Mouse (Mus musculus): ENCODE measurements around the gene Atp1a1. TPM values are rescaled to one million over a fixed set of nuclear protein-coding genes. Genes with fewer than 3 reads are reported as not detected.

The Atp1a1 gene
- total and polyA plus RNA-seq, 2 experiments, result 163 to 183 TPM

DNA sequence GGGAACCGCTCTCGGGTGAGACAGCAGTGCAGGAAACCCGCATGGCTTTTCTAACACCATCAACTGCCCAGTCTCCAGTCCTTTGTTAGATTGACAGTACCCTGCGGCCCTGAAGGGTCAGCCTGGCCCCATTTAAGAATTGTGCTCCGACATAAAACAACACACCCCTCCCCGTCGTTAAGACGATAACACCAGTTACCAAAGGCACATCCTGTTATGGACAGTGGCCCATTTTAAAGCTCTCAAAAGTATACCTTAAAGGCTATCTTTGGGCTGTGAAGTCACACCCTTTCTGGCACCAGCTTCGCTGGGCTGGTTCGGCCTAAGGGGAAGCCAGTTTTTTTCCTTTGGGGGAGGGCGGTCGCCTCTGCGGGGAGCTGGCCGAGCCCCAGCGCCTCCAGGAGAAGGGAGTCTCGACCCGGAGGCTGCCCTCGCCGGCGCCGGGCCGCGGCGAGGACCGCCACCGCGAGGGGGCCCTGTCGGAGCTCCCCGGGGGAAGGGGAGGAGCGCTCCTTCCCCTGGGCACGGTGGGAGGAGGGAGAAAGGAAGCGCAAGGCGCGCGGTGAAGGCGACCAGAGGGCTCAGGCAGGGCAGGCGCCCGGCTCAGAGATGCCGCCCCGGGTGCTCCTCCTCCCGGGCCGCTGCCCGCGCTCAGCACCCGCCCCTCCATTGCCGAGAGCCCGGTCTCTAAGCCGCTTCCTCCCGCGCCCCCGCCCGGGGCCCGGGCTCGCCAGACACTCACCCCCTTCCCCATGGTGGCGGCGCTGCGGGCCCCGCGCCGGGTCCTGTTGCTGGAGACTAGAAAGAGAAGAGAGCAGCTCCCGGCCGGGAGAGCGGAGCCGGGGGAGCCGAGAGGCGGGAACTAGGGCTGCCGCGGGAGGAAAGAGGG is 579 bp downstream of the Atp1a1 start:
- peak; percentile 56 for DNase-seq (ENCODE audit: extremely low read depth, low read depth, low spot score)
- H3K4me1 ChIP-seq (ENCODE audit: control insufficient read depth, insufficient read depth, low read length), result peaks cover 25% of the 10 kb centered on the region
- H3K27ac ChIP-seq (replicated peaks; ENCODE audit: insufficient read depth, low read depth, low read length), result peak overlapping the region; percentile 89
- peaks cover 20% of the 10 kb centered on the region; the same call in 1 of the 2 replicates for H3K79me2 ChIP-seq (ENCODE audit: control insufficient read depth, insufficient read depth, low read length)
- peak overlapping the region; percentile 92 for H3K9ac ChIP-seq (ENCODE audit: low read depth, low read length)
- H3K36me3 ChIP-seq (ENCODE audit: control insufficient read depth, insufficient read depth, low read length), result no peaks in the 10 kb centered on the region
- TF ChIP-seq POLR2A (IDR thresholded peaks at IDR 0.05; ENCODE audit: extremely low read depth, insufficient read depth, low read length), result peak; percentile 55; the same call in 1 of the 2 replicates
- peak; percentile 56 for TF ChIP-seq CTCF (IDR thresholded peaks at IDR 0.05; ENCODE audit: low read depth, low read length)
- peak overlapping the region; percentile 80 for H3K4me3 ChIP-seq (ENCODE audit: insufficient read depth, low read depth, low read length)
- no peaks in the 10 kb centered on the region for H3K27me3 ChIP-seq (ENCODE audit: control insufficient read depth, insufficient read depth, low read length)
- WGBS, result 1% methylated on average over 56 of the region's 68 CpGs

DNA sequence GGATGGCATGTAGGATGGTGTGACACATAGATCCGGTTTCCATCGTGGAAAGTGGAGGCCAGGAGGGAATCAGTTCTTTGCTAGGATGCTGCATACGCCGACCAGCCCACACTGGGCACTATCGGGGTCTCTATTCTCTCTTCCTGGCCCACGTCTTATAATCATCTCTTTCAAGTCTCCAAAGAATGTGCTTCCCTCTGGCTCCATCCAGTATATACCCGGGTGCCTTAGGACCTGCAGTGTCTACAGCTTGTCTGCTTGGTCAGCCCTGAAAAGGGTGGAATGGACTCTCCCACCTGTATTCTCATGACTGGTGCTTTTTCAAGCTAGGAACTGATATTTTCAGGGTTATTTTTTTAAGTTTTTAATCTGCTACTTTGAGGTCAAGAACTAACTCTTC is 1.3 kb downstream of the Atp1a1 start:
- Histone ChIP-seq H3K4me1 (ENCODE audit: control insufficient read depth, insufficient read depth, low read length) (peaks cover 31% of the 10 kb centered on the region), H3K27me3 (ENCODE audit: control insufficient read depth, insufficient read depth, low read length) (no peaks in the 10 kb centered on the region), H3K79me2 (ENCODE audit: control insufficient read depth, insufficient read depth, low read length) (peaks cover 23% of the 10 kb centered on the region; the same call in 1 of the 2 replicates), H3K36me3 (ENCODE audit: control insufficient read depth, insufficient read depth, low read length) (no peaks in the 10 kb centered on the region), H3K27ac (replicated peaks; ENCODE audit: insufficient read depth, low read depth, low read length) (peak overlapping the region; percentile 89), H3K9ac (ENCODE audit: low read depth, low read length) (peak overlapping the region; percentile 92), H3K4me3 (ENCODE audit: insufficient read depth, low read depth, low read length) (peak overlapping the region; percentile 80)
- TF ChIP-seq CTCF (IDR thresholded peaks at IDR 0.05; ENCODE audit: low read depth, low read length), result no peak
- TF ChIP-seq POLR2A (IDR thresholded peaks at IDR 0.05; ENCODE audit: extremely low read depth, insufficient read depth, low read length), result no peak
- peak; percentile 24 for DNase-seq (ENCODE audit: extremely low read depth, low read depth, low spot score)
- 34% methylated on average over 7 of the region's 7 CpGs for WGBS

DNA sequence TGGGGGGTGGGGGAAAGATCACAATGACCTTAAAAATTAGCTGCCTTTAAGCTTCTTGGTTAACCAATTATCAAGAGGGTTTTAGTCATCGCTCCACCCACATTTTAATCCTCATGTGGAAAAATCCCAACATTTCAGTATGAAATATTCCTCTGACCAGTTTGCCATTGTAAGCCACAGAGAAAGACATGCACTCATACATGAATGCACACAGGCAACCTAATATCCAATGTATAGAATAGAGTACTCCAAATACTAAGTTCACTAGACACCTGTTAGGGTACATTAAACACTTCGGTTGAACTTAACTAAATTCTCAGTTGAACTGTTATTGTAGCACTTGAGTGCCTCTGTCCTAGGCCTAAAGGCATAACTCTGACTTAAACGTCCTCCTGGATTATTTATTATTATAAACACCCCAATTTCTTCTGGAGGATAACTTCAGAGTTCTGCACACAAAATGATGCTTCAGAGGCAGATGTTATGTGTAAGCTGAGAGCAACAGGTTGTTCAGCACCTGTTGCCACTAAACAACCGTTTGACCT is 1.9 kb downstream of the Atp1a1 start:
- Histone ChIP-seq H3K9ac (ENCODE audit: low read depth, low read length) (peak overlapping the region; percentile 92), H3K79me2 (ENCODE audit: control insufficient read depth, insufficient read depth, low read length) (peaks cover 27% of the 10 kb centered on the region; the same call in 1 of the 2 replicates), H3K36me3 (ENCODE audit: control insufficient read depth, insufficient read depth, low read length) (no peaks in the 10 kb centered on the region), H3K4me1 (ENCODE audit: control insufficient read depth, insufficient read depth, low read length) (peaks cover 33% of the 10 kb centered on the region), H3K27ac (replicated peaks; ENCODE audit: insufficient read depth, low read depth, low read length) (no peak overlapping the region; the same call in 1 of the 2 replicates), H3K27me3 (ENCODE audit: control insufficient read depth, insufficient read depth, low read length) (no peaks in the 10 kb centered on the region), H3K4me3 (ENCODE audit: insufficient read depth, low read depth, low read length) (peak overlapping the region; percentile 80; the same call in 1 of the 2 replicates)
- TF ChIP-seq POLR2A (IDR thresholded peaks at IDR 0.05; ENCODE audit: extremely low read depth, insufficient read depth, low read length) (no peak), CTCF (IDR thresholded peaks at IDR 0.05; ENCODE audit: low read depth, low read length) (no peak)
- peak; percentile 31 for DNase-seq (ENCODE audit: extremely low read depth, low read depth, low spot score)
- 55% methylated on average over 4 of the region's 4 CpGs for WGBS

GRCm38 (mm10) chr3:101601687-101602086 is 2.8 kb downstream of the Atp1a1 start:
- H3K36me3 ChIP-seq (ENCODE audit: control insufficient read depth, insufficient read depth, low read length), result no peaks in the 10 kb centered on the region
- H3K4me1 ChIP-seq (ENCODE audit: control insufficient read depth, insufficient read depth, low read length), result peaks cover 33% of the 10 kb centered on the region
- no peak overlapping the region for H3K4me3 ChIP-seq (ENCODE audit: insufficient read depth, low read depth, low read length)
- H3K79me2 ChIP-seq (ENCODE audit: control insufficient read depth, insufficient read depth, low read length), result peaks cover 27% of the 10 kb centered on the region; the same call in 1 of the 2 replicates
- no peak overlapping the region for H3K9ac ChIP-seq (ENCODE audit: low read depth, low read length)
- DNase-seq (ENCODE audit: extremely low read depth, low read depth, low spot score), result peak; percentile 84
- TF ChIP-seq POLR2A (IDR thresholded peaks at IDR 0.05; ENCODE audit: extremely low read depth, insufficient read depth, low read length) (no peak), CTCF (IDR thresholded peaks at IDR 0.05; ENCODE audit: low read depth, low read length) (no peak)
- no peaks in the 10 kb centered on the region for H3K27me3 ChIP-seq (ENCODE audit: control insufficient read depth, insufficient read depth, low read length)
- peak overlapping the region; percentile 78 for H3K27ac ChIP-seq (replicated peaks; ENCODE audit: insufficient read depth, low read depth, low read length)
- 20% methylated on average over 4 of the region's 4 CpGs for WGBS

GRCm38 (mm10) chr3:101601003-101601525 is 3.4 kb downstream of the Atp1a1 start:
- Histone ChIP-seq H3K4me1 (ENCODE audit: control insufficient read depth, insufficient read depth, low read length) (peaks cover 38% of the 10 kb centered on the region), H3K4me3 (ENCODE audit: insufficient read depth, low read depth, low read length) (no peak overlapping the region), H3K36me3 (ENCODE audit: control insufficient read depth, insufficient read depth, low read length) (peaks cover 4% of the 10 kb centered on the region; the same call in 1 of the 2 replicates), H3K27me3 (ENCODE audit: control insufficient read depth, insufficient read depth, low read length) (no peaks in the 10 kb centered on the region), H3K27ac (replicated peaks; ENCODE audit: insufficient read depth, low read depth, low read length) (0 out of 2 replicates have a peak overlapping the region, but pooled peaks have one; percentile 2), H3K9ac (ENCODE audit: low read depth, low read length) (0 out of 2 replicates have a peak overlapping the region, but pooled peaks have one; percentile 3), H3K79me2 (ENCODE audit: control insufficient read depth, insufficient read depth, low read length) (peaks cover 27% of the 10 kb centered on the region; the same call in 1 of the 2 replicates)
- TF ChIP-seq CTCF (IDR thresholded peaks at IDR 0.05; ENCODE audit: low read depth, low read length), result no peak
- TF ChIP-seq POLR2A (IDR thresholded peaks at IDR 0.05; ENCODE audit: extremely low read depth, insufficient read depth, low read length), result no peak
- 61% methylated on average over 8 of the region's 8 CpGs for WGBS
- DNase-seq (ENCODE audit: extremely low read depth, low read depth, low spot score), result peak; percentile 24

Measured in liver, adult 2 months (tissue).